Mouse (Mus musculus) hindbrain, embryonic 10.5 days (tissue): ENCODE measurements around the gene Cpz. TPM values are rescaled to one million over a fixed set of nuclear protein-coding genes. Genes with fewer than 3 reads are reported as not detected.

Experiments
- DNase-seq: peaks from one replicate; pipeline ENCODE4 v3.0.0-alpha.2; 2017; ENCODE audit warnings: low spot score
- H3K27ac ChIP-seq: fragments of 300-500 bp; sonication (generic); 2 replicates; pipeline ENCODE4 v1.5.1; 2016; ENCODE audit warnings: mild to moderate bottlenecking, moderate library complexity
- H3K27me3 ChIP-seq: fragments of 300-500 bp; sonication (generic); 2 replicates; pipeline ENCODE4 v1.6.1; 2016; ENCODE audit warnings: mild to moderate bottlenecking; ENCODE audit not compliant: poor library complexity, insufficient read depth, severe bottlenecking
- H3K36me3 ChIP-seq: fragments of 300-500 bp; sonication (generic); 2 replicates; pipeline ENCODE4 v1.6.1; 2016; ENCODE audit warnings: mild to moderate bottlenecking, moderate library complexity
- H3K4me1 ChIP-seq: fragments of 300-500 bp; sonication (generic); replicated peaks from 2 replicates; pipeline ENCODE4 v1.6.1; 2016; ENCODE audit warnings: mild to moderate bottlenecking
- H3K4me3 ChIP-seq: fragments of 300-500 bp; sonication (generic); 2 replicates; pipeline ENCODE4 v1.5.1; 2016; ENCODE audit warnings: mild to moderate bottlenecking, moderate library complexity
- H3K9me3 ChIP-seq: fragments of 300-500 bp; sonication (generic); 2 replicates; pipeline ENCODE4 v1.6.1; 2016; ENCODE audit warnings: mild to moderate bottlenecking, moderate library complexity
- WGBS: fragments of 180-500 bp; shearing (Covaris S2); methylation state at CpG from one replicate; pipeline ENCODE4 v1.1.7; 2016; 5-methylcytosine and 5-hydroxymethylcytosine counted together
- polyA plus RNA-seq: library from polyadenylated mRNA; unstranded; fragments of >200 nt; fragmentation: Nextera tagmentation; extraction: Ambion mirVana; gene quantifications from 2 replicates; pipeline ENCODE4 v1.2.1, GENCODE M21; 2016

Gene Cpz
- polyA plus RNA-seq, 1 experiment from 2014 or later, result 5.0 TPM

GRCm38 (mm10) chr5:35551855-35552837 lies 26.6 kb upstream of the Cpz start:
- Histone ChIP-seq H3K27me3 (no peaks in the 10 kb centered on the region), H3K9me3 (no peaks in the 10 kb centered on the region), H3K4me1 (peaks cover 7% of the 10 kb centered on the region; the same call in 1 of the 2 replicates), H3K4me3 (no peak overlapping the region), H3K27ac (0 out of 2 replicates have a peak overlapping the region, but pooled peaks have one; percentile 35), H3K36me3 (peaks cover 33% of the 10 kb centered on the region)
- no peak for DNase-seq
- 53% methylated on average over 7 of the region's 7 CpGs for WGBS

- no peak for DNase-seq
- no peaks in the 10 kb centered on the region for H3K36me3 ChIP-seq
- no peak overlapping the region for H3K4me3 ChIP-seq
Measured at GRCm38 (mm10) chr5:35546127-35546526, 20.6 kb upstream of the Cpz start.

GRCm38 (mm10) chr5:35541059-35541790 lies 15.7 kb upstream of the Cpz start:
- no peaks in the 10 kb centered on the region for H3K27me3 ChIP-seq
- H3K4me3 ChIP-seq, result no peak overlapping the region
- no peaks in the 10 kb centered on the region for H3K36me3 ChIP-seq
- no peaks in the 10 kb centered on the region for H3K9me3 ChIP-seq
- DNase-seq, result peak; percentile 36
- H3K27ac ChIP-seq, result peak overlapping the region; percentile 53; the same call in 1 of the 2 replicates
- peaks cover 16% of the 10 kb centered on the region for H3K4me1 ChIP-seq
- WGBS, result 70% methylated on average over 4 of the region's 4 CpGs

More at GRCm38 (mm10) chr5:35546127-35546526, 20.6 kb upstream of the Cpz start:
- no peak overlapping the region for H3K27ac ChIP-seq
- no peaks in the 10 kb centered on the region for H3K27me3 ChIP-seq
- H3K4me1 ChIP-seq, result peaks cover 3% of the 10 kb centered on the region
- no peaks in the 10 kb centered on the region for H3K9me3 ChIP-seq

GRCm38 (mm10) chr5:35540555-35540954 lies 15.1 kb upstream of the Cpz start:
- Histone ChIP-seq H3K4me1 (peaks cover 16% of the 10 kb centered on the region), H3K27ac (peak overlapping the region; percentile 53; the same call in 1 of the 2 replicates), H3K36me3 (no peaks in the 10 kb centered on the region), H3K4me3 (no peak overlapping the region), H3K27me3 (no peaks in the 10 kb centered on the region), H3K9me3 (no peaks in the 10 kb centered on the region)
- DNase-seq, result peak; percentile 16
- 54% methylated on average over 5 of the region's 5 CpGs for WGBS

GRCm38 (mm10) chr5:35539576-35539975 lies 14.1 kb upstream of the Cpz start:
- H3K27ac ChIP-seq, result no peak overlapping the region
- whole genome bisulfite sequencing, result 54% methylated on average over 4 of the region's 4 CpGs
- no peaks in the 10 kb centered on the region for H3K36me3 ChIP-seq
- H3K4me3 ChIP-seq, result no peak overlapping the region
- no peaks in the 10 kb centered on the region for H3K9me3 ChIP-seq
- peaks cover 16% of the 10 kb centered on the region for H3K4me1 ChIP-seq
- no peak for DNase-seq
- no peaks in the 10 kb centered on the region for H3K27me3 ChIP-seq

GRCm38 (mm10) chr5:35538022-35538421 lies 12.5 kb upstream of the Cpz start:
- H3K4me1 ChIP-seq, result peaks cover 16% of the 10 kb centered on the region
- 91% methylated on average over 3 of the region's 3 CpGs for WGBS
- no peaks in the 10 kb centered on the region for H3K9me3 ChIP-seq
- H3K4me3 ChIP-seq, result no peak overlapping the region
- H3K27ac ChIP-seq, result no peak overlapping the region
- H3K36me3 ChIP-seq, result no peaks in the 10 kb centered on the region
- H3K27me3 ChIP-seq, result no peaks in the 10 kb centered on the region
- DNase-seq, result no peak

GRCm38 (mm10) chr5:35537474-35537873 lies 12.0 kb upstream of the Cpz start:
- Histone ChIP-seq H3K4me1 (peaks cover 16% of the 10 kb centered on the region), H3K27me3 (no peaks in the 10 kb centered on the region), H3K27ac (no peak overlapping the region), H3K9me3 (no peaks in the 10 kb centered on the region), H3K4me3 (no peak overlapping the region), H3K36me3 (no peaks in the 10 kb centered on the region)
- WGBS, result 64% methylated on average over 1 of the region's 1 CpGs
- DNase-seq, result no peak

- H3K36me3 ChIP-seq, result no peaks in the 10 kb centered on the region
- H3K27ac ChIP-seq, result no peak overlapping the region
- H3K27me3 ChIP-seq, result peaks cover 5% of the 10 kb centered on the region; the same call in 1 of the 2 replicates
- whole genome bisulfite sequencing, result 67% methylated on average over 3 of the region's 3 CpGs
- H3K9me3 ChIP-seq, result no peaks in the 10 kb centered on the region
- no peak for DNase-seq
- no peak overlapping the region for H3K4me3 ChIP-seq
- peaks cover 19% of the 10 kb centered on the region for H3K4me1 ChIP-seq
Measured at GRCm38 (mm10) chr5:35536271-35536670, 10.8 kb upstream of the Cpz start.

- Histone ChIP-seq H3K27ac (no peak overlapping the region), H3K9me3 (no peaks in the 10 kb centered on the region), H3K4me3 (no peak overlapping the region), H3K27me3 (peaks cover 21% of the 10 kb centered on the region), H3K4me1 (peaks cover 17% of the 10 kb centered on the region; the same call in 1 of the 2 replicates), H3K36me3 (no peaks in the 10 kb centered on the region)
- DNase-seq, result peak; percentile 54
- 19% methylated on average over 10 of the region's 10 CpGs for WGBS
Measured at GRCm38 (mm10) chr5:35531586-35531985, 6.1 kb upstream of the Cpz start.

- Histone ChIP-seq H3K9me3 (no peaks in the 10 kb centered on the region), H3K27ac (no peak overlapping the region), H3K27me3 (peaks cover 32% of the 10 kb centered on the region), H3K4me1 (peaks cover 28% of the 10 kb centered on the region), H3K4me3 (no peak overlapping the region), H3K36me3 (no peaks in the 10 kb centered on the region)
- peak; percentile 66 for DNase-seq
- 20% methylated on average over 4 of the region's 4 CpGs for WGBS
Measured at GRCm38 (mm10) chr5:35530442-35530841, 4.9 kb upstream of the Cpz start.

- peaks cover 69% of the 10 kb centered on the region for H3K27me3 ChIP-seq
- no peak for DNase-seq
- no peaks in the 10 kb centered on the region for H3K9me3 ChIP-seq
- peak overlapping the region; percentile 52; the same call in 1 of the 2 replicates for H3K4me3 ChIP-seq
- H3K4me1 ChIP-seq, result peaks cover 25% of the 10 kb centered on the region
- WGBS, result 72% methylated on average over 2 of the region's 2 CpGs
- no peaks in the 10 kb centered on the region for H3K36me3 ChIP-seq
- H3K27ac ChIP-seq, result 0 out of 2 replicates have a peak overlapping the region, but pooled peaks have one; percentile 9
Measured at GRCm38 (mm10) chr5:35524381-35524780, 1.1 kb downstream of the Cpz start.

- H3K27me3 ChIP-seq, result peaks cover 75% of the 10 kb centered on the region
- no peak overlapping the region for H3K27ac ChIP-seq
Measured at GRCm38 (mm10) chr5:35523735-35524134, 1.8 kb downstream of the Cpz start.

More at GRCm38 (mm10) chr5:35523735-35524134, 1.8 kb downstream of the Cpz start:
- H3K9me3 ChIP-seq, result no peaks in the 10 kb centered on the region
- H3K36me3 ChIP-seq, result no peaks in the 10 kb centered on the region
- 1% methylated on average over 5 of the region's 5 CpGs for WGBS
- no peak overlapping the region for H3K4me3 ChIP-seq
- peaks cover 25% of the 10 kb centered on the region for H3K4me1 ChIP-seq
- peak; percentile 83 for DNase-seq
